Mouse (Mus musculus) mature B cell (primary cell): ENCODE data around the gene Akr1c14.
"Not testable (repeated sequence)": the region's sequence is repeated elsewhere in the genome, so short reads cannot be mapped to it uniquely, and the experiment has no call there.

Experiments
- in situ Hi-C: fragments of 300-500 bp; cut with MboI; formaldehyde crosslinking; loops from 2 replicates; pipeline ENCODE4 v1.14.3; 2019

The Akr1c14 gene

DNA sequence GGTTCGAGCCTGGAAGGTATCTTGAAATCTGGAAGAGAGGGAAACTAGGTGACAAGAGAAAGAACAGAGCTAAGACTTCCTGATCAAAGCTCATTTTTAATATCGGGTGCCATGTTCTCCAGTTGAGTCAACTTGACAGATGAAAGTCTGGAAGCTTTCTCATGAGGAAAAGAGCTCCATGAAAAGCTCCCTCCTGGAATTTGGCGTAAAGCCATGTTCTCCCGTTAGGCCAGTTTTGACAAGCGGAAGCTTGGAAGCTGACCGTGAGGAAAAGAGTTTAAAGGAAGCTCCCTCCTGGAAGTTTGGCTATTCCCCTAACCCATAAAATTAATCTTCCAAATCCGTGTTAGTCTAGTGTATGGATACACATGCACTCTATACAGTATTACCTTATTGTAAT is 74.3 kb downstream of the Akr1c14 start:
- in situ Hi-C loops: no loop called here

DNA sequence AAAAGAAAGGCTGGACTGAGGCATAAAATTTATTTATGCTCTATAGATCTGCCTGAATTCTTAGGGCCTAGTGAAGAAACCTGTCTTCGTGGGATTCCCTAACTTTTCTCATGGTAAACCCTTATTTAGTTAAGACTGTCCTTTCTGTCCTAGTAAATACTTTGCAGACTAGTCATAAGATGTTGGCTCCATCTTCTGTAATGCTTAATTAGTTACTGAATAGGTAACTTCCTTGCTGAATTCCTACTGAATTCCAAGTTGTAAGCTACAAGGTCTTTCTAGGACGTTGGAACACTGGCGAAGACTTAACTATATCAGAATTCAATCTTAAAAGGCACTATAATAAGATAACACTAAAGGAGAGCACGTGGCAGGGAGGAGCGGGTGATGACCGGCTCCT is 75.7 kb downstream of the Akr1c14 start:
- in situ Hi-C loops: not testable (repeated sequence)

DNA sequence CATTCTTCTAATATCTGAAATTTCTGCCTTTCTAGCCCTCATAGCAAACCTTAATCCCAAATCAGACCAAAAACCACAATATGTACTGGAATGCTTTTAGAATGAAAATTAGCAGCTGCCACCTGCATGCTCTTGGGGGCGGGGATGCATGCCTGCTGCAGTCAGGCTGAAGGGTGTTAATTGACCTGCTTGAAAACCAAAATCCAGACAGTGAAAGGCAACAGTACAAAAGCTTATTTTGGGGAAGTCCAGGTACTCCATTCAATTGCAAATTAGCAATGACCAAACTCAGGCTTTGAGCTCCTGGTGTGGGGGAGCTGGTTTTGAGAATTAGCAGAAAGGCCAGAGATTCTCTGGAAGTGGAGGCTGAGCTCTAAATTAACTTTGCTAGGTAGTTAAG is 77.0 kb downstream of the Akr1c14 start:
- in situ Hi-C loops: not testable (repeated sequence)

DNA sequence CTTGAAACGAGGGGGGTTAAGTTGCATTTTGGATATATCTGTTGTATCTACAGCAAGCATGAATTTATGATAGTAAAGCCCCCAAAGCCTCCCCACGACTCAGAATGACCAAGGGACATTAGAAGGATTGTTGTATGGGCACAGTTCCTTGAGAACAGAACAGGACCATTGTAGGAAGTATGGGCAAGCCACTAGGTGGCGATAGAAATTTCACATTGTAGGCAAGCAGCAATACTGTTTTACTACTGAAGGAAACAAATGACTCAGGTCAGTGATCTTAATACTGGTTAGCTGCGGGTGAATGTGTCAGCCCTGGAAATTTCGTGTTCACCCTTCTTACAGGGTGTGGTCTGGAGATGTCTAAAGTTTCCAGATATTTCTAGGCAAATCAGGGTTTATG is 80.3 kb downstream of the Akr1c14 start:
- in situ Hi-C loops: no loop called here

DNA sequence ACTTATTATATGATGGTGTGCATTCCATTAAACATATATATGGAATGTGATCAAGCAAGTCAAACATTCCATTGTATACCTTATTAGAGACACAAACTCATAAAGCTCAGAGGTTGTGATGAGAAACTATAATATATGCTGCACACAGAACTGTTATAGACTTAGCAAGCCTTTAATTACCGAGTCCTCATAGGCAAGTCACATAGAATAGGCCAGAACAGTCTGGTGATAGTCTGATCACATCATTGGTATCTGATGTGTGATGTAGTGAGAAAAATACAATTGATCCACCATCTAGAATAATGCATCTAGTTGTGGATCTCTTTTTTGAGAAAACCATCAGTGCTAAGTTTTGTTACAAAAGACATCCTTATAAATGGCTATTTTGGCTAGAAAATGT is 82.5 kb downstream of the Akr1c14 start:
- in situ Hi-C loops: no loop called here

DNA sequence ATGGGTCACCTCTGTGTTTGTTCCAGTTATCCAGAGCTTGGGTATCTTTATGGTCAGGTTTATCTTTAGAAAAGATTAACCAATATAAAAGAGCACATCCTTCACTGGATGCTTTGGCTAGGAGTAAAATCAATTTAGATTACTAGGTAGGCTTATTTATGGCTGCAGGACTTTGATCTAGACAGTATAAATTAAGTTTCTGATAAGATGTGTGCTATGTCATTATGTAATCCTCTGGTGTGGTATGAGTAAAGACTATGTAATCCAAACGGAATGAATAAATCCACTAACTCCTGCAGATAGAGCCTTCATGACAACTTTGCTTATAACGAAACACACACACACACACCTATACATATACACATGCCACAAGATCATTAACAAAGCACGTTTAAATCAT is 82.9 kb downstream of the Akr1c14 start:
- in situ Hi-C loops: no loop called here

DNA sequence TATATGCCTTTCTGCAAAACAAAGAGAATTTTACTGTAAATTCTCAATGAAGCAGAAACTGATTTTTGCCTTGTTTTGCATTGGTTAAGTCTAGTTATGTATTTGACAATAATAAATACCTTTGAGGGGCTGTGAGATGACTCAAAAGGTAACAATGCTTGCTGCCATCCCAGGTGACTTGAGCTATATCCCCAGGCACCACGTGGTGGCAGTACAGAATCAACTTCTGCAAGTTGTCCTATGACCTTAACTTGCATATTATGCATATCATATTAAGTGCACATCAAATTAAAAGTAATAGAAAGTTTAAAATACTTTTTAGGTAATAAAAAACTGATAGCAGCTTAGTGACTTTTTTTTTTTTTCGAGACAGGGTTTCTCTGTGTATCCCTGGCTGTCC is 84.3 kb downstream of the Akr1c14 start:
- in situ Hi-C loops: no loop called here
